Mouse (Mus musculus): ENCODE measurements around the gene Kcnab1. TPM values are rescaled to one million over a fixed set of nuclear protein-coding genes. Genes with fewer than 3 reads are reported as not detected.

The Kcnab1 gene
- total RNA-seq, 2 experiments from 2014 or later = 84.1 to 84.2 TPM

GRCm38 (mm10) chr3:65138739-65139138, 29.6 kb downstream of the Kcnab1 start:
- DNase-seq (ENCODE audit: extremely low spot score in 1 of 2, low spot score in 2 of 2) = no peak
- TF ChIP-seq CTCF (IDR thresholded peaks at IDR 0.05) = no peak
- intact Hi-C loops (cut with DNase I) = no loop called here
- Histone ChIP-seq H3K4me3 (no peak overlapping the region), H3K27ac (no peak overlapping the region; the same call in 1 of the 2 replicates)

GRCm38 (mm10) chr3:65145152-65145551, 36.0 kb downstream of the Kcnab1 start:
- no peak for TF ChIP-seq CTCF (IDR thresholded peaks at IDR 0.05)
- DNase-seq (ENCODE audit: extremely low spot score in 1 of 2, low spot score in 2 of 2) = no peak
- intact Hi-C loops (cut with DNase I) = no loop called here
- H3K27ac ChIP-seq = no peak overlapping the region
- H3K4me3 ChIP-seq = no peak overlapping the region

- no peak overlapping the region for H3K4me3 ChIP-seq
- no peak overlapping the region for H3K27ac ChIP-seq
- no peak for DNase-seq (ENCODE audit: extremely low spot score in 1 of 2, low spot score in 2 of 2)
- TF ChIP-seq CTCF (IDR thresholded peaks at IDR 0.05) = no peak
- intact Hi-C loops (cut with DNase I) = no loop called here
Measured at GRCm38 (mm10) chr3:65151808-65152207, 42.6 kb downstream of the Kcnab1 start.

GRCm38 (mm10) chr3:65172964-65173363, 63.8 kb downstream of the Kcnab1 start:
- no peak for TF ChIP-seq CTCF (IDR thresholded peaks at IDR 0.05)
- H3K27ac ChIP-seq = no peak overlapping the region

GRCm38 (mm10) chr3:65174564-65174963, 65.4 kb downstream of the Kcnab1 start:
- peak in 1 of 2 experiments; percentile 22 for DNase-seq (ENCODE audit: extremely low spot score in 1 of 2, low spot score in 2 of 2)
- H3K27ac ChIP-seq = no peak overlapping the region
- no peak overlapping the region for H3K4me3 ChIP-seq
- intact Hi-C loops (cut with DNase I) = no loop called here
- TF ChIP-seq CTCF (IDR thresholded peaks at IDR 0.05) = no peak

More at GRCm38 (mm10) chr3:65172964-65173363, 63.8 kb downstream of the Kcnab1 start:
- intact Hi-C loops (cut with DNase I) = no loop called here
- DNase-seq (ENCODE audit: extremely low spot score in 1 of 2, low spot score in 2 of 2) = no peak
- H3K4me3 ChIP-seq = no peak overlapping the region

- TF ChIP-seq CTCF (IDR thresholded peaks at IDR 0.05) = no peak
- H3K27ac ChIP-seq = no peak overlapping the region
- intact Hi-C loops (cut with DNase I) = no loop called here
- DNase-seq (ENCODE audit: extremely low spot score in 1 of 2, low spot score in 2 of 2) = peak in 1 of 2 experiments; percentile 14
- H3K4me3 ChIP-seq = no peak overlapping the region
Measured at GRCm38 (mm10) chr3:65175819-65176218, 66.6 kb downstream of the Kcnab1 start.

GRCm38 (mm10) chr3:65176846-65177245, 67.7 kb downstream of the Kcnab1 start:
- Histone ChIP-seq H3K4me3 (no peak overlapping the region), H3K27ac (no peak overlapping the region)
- TF ChIP-seq CTCF (IDR thresholded peaks at IDR 0.05) = no peak
- no peak for DNase-seq (ENCODE audit: extremely low spot score in 1 of 2, low spot score in 2 of 2)
- intact Hi-C loops (cut with DNase I) = no loop called here

- DNase-seq (ENCODE audit: extremely low spot score in 1 of 2, low spot score in 2 of 2) = peak in 1 of 2 experiments; percentile 19
- intact Hi-C loops (cut with DNase I) = no loop called here
- TF ChIP-seq CTCF (IDR thresholded peaks at IDR 0.05) = no peak
- Histone ChIP-seq H3K27ac (no peak overlapping the region), H3K4me3 (no peak overlapping the region)
Measured at GRCm38 (mm10) chr3:65187833-65188698, 78.9 kb downstream of the Kcnab1 start.

- no peak overlapping the region for H3K4me3 ChIP-seq
- H3K27ac ChIP-seq = no peak overlapping the region
- DNase-seq (ENCODE audit: extremely low spot score in 1 of 2, low spot score in 2 of 2) = no peak
- no peak for TF ChIP-seq CTCF (IDR thresholded peaks at IDR 0.05)
- intact Hi-C loops (cut with DNase I) = no loop called here
Measured at GRCm38 (mm10) chr3:65200611-65201010, 91.4 kb downstream of the Kcnab1 start.

- intact Hi-C loops (cut with DNase I) = no loop called here
Measured at GRCm38 (mm10) chr3:65203361-65204117, 94.4 kb downstream of the Kcnab1 start.

GRCm38 (mm10) chr3:65204356-65205075, 95.3 kb downstream of the Kcnab1 start:
- no peak overlapping the region for H3K4me3 ChIP-seq
- DNase-seq (ENCODE audit: extremely low spot score in 1 of 2, low spot score in 2 of 2) = no peak
- intact Hi-C loops (cut with DNase I) = no loop called here
- TF ChIP-seq CTCF (IDR thresholded peaks at IDR 0.05) = no peak
- no peak overlapping the region for H3K27ac ChIP-seq

More at GRCm38 (mm10) chr3:65203361-65204117, 94.4 kb downstream of the Kcnab1 start:
- no peak overlapping the region for H3K27ac ChIP-seq
- no peak for DNase-seq (ENCODE audit: extremely low spot score in 1 of 2, low spot score in 2 of 2)
- no peak for TF ChIP-seq CTCF (IDR thresholded peaks at IDR 0.05)
- no peak overlapping the region for H3K4me3 ChIP-seq
